Mouse (Mus musculus): ENCODE data around the gene Hdac9. TPM values are rescaled to one million over a fixed set of nuclear protein-coding genes. Genes with fewer than 3 reads are reported as not detected.

Hdac9 gene
- total RNA-seq, 2 experiments from 2014 or later, result 11.8 to 25.2 TPM

DNA sequence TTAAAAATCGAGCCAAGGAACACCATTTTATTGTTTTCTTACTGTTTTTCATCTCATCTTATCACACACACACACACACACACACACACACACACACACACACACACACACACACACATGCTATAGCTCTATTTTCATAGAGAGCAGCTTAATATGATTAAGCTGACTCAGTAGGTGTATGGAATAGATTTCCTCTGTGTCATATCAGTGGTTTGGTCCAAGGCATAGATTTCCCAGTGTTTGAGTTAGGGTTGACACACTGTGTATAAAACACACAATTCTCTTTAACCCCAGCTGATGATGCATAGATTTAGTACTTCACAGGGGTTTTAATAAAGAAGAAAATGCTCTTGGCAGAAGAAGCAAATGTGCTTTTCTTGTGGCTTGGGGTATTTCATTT is 643.1 kb downstream of the Hdac9 start:
- intact Hi-C loops (cut with DNase I), result no loop called here
- DNase-seq, result no peak

DNA sequence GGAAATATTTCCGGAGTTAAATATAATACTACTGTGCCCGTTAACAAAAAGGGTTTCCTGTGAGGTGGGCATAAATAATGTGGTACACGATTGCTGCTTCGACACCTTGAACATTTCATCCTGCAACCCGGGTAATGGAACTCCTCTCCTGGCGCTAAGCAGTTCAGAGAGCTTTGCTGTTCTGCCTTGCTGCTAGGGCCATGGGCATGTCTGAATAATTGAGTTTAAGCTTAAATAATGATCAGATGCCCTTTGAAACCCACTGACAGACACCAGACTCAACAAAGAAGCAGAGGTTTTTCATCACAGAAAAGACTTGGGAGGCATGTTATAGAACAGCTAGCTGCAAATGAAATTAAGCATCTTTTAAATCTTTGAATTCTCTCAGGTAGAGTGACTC is 646.8 kb downstream of the Hdac9 start:
- intact Hi-C loops (cut with DNase I), result no loop called here
- DNase-seq, result no peak

DNA sequence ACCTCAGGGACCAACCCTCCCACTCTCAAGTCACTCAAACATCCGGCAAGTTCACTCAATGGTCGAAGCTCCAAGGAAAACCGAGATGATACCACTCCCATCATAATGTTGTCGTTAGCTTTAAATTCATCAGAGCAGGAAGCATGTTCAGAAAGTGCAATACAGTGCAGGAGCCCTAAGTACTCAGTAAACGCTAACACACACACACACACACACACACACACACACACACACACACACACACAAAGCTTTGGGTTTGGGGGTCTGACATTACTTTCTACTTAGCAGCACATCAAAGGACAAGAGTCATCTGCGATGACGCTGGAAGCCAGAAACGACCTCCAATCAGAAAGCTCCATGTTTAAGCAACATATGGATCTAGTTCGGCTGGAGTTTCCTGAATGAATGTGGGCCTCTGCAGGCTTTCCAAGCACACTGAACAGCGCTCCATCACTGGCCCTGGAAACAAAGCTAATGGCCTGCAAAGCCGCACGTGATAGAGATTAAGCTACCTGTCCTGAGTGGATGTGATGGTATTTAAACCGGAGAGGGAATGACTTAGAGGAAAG is 647.3 kb downstream of the Hdac9 start:
- DNase-seq, result no peak
- intact Hi-C loops (cut with DNase I), result no loop called here

DNA sequence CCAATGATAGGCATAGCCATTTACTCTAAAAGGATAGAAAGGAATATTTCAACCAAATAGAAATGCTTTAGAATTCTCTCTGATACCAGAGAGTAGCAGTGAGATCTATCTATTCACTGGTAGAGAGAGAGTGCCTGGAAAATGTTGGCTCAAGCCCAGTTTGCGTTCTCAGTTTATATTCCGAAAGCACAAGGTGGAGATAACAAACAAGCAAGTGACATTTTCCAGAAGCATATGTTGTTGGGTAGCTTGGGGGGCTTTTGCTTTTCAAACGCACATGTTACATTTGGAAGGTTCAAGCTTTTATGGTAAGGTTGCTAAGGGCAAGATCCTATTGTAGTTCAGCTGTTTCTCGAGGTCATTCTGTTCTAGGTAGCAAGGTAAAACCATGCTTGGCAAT is 657.2 kb downstream of the Hdac9 start:
- intact Hi-C loops (cut with DNase I), result no loop called here
- no peak for DNase-seq

GRCm38 (mm10) chr12:34249160-34249559 is 667.7 kb downstream of the Hdac9 start:
- intact Hi-C loops (cut with DNase I), result no loop called here
- DNase-seq, result no peak

DNA sequence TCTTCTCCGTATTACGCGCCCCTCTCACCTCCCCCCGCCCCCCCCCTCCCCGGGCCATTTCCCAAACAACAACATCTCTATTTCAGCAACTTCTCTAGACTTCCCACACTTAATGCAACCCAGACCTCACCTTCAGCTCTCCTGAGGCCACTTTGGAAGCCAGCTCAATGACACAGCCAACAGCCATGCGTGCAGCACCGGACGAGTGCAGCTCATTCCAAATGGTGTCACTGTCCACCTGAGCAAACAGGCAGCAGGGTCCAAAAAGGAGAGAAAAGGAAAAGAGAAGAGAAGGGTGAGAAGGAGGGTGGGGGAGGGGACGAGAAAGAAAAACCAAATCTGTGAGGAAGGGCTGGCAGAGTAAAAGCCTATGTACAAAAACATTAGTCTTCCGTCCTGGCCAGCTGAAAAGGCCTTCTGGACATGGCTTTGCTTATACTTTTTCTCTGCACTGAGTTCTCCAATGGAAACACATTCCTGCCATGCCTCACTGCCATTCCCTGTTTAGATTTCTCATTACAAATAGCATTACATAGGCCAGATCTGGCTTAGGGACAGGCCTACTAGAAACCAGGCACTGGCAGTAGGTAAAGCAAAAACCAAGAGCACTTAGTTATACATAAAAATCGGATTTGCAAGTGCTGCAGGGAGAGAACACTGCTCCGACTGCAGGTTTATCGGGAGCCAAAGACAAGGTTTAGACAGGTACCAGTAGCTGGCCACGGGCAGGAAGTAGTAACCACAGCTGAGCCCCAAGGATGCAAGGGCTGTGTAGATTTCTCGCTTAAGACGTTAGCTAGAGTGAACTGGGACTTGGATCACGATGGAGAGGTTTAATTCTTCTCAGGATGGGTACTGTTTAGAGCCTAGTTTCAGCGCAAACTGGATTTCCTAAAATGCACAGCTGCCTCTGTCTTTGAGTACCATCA is 668.4 kb downstream of the Hdac9 start:
- DNase-seq, result no peak
- intact Hi-C loops (cut with DNase I), result no loop called here

- intact Hi-C loops (cut with DNase I), result no loop called here
- no peak for DNase-seq
These were observed 678.1 kb downstream of the Hdac9 start for GRCm38 (mm10) chr12:34238796-34239195.

- peak; percentile 10 to 19 for DNase-seq
- intact Hi-C loops (cut with DNase I), result no loop called here
These were observed 685.2 kb downstream of the Hdac9 start for GRCm38 (mm10) chr12:34231621-34232150.

- intact Hi-C loops (cut with DNase I), result no loop called here
These were observed 692.4 kb downstream of the Hdac9 start for GRCm38 (mm10) chr12:34224505-34224904.

DNA sequence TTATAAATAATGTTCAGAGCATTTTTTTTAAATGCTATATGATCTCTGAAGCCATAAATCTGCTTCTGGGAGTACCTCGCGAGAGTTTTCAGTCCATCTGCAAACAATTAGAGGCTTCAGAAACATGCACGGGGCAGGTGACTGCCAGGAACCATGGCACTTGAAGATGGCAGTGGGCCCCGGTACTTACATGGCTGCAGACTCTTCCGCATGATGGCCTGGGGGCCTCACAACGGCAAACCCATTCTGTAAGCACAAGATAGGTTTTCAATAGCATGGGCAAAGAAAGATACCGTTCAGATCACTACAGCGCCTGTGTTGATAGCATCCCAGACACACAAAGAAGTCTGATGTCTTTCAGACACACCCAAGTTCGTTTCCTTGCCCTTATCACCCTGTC is 695.9 kb downstream of the Hdac9 start:
- DNase-seq, result no peak
- intact Hi-C loops (cut with DNase I), result no loop called here

More at GRCm38 (mm10) chr12:34224505-34224904, 692.4 kb downstream of the Hdac9 start:
- DNase-seq, result no peak

DNA sequence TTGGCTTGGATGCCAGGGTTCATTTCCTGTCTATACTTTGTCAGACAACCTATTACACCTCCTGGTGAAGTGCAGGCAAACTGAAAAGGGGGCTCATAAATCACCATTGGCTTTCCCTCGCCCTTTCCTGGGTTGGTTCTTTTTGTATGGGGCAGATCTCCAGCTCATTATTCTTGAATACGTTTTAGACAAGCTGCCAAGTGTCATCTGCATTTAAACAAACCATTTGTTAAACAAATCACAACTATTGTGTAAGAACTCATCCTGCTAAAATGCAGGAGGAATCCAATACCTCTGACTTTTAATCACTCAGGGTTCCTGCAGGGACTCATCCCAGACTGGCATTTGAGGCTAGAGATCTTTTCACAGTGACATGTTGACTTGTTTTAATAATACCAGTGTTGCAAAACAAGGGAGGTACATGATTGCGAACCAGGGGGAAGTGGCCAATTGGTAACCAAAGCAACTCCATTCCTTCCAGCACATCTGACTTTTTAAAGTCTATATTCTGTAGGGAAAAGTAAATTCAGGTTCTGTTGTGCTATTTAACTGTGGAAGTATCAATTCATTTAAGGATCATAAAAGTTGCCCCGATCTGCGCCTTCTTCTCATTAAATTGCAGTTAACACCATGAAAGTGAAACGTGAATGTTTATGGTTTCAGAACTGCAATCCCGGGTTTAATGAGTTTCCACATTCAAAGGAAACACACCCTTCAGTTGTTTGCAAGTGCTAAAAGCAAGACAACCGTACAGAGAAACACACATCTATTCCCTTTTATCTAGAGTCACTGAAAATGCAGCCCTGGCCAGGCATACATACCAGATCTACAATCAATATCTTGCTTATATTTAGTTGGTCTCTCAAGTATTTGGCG is 696.6 kb downstream of the Hdac9 start:
- intact Hi-C loops (cut with DNase I), result no loop called here

DNA sequence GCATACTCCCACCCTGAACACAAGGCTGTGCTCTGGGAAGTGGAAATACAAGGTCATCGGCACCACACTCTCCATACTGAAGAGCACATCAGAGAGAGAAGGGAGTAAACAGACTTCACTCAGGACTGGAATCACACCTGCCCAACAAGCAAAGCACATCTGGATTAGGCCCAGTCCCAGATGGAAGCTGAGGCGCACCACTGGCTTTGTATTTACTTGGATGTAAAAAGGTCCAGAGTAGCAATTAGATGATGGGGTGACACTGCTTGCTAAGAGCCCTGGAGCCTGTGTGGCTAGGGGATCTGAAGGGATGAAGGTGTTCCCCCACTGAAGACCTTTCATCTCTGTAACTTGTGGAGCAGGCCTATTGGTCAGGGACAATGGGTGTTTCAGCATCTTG is 698.3 kb downstream of the Hdac9 start:
- no peak for DNase-seq
- intact Hi-C loops (cut with DNase I), result no loop called here

More for the DNA sequence above, 696.6 kb downstream of the Hdac9 start:
- DNase-seq, result no peak

DNA sequence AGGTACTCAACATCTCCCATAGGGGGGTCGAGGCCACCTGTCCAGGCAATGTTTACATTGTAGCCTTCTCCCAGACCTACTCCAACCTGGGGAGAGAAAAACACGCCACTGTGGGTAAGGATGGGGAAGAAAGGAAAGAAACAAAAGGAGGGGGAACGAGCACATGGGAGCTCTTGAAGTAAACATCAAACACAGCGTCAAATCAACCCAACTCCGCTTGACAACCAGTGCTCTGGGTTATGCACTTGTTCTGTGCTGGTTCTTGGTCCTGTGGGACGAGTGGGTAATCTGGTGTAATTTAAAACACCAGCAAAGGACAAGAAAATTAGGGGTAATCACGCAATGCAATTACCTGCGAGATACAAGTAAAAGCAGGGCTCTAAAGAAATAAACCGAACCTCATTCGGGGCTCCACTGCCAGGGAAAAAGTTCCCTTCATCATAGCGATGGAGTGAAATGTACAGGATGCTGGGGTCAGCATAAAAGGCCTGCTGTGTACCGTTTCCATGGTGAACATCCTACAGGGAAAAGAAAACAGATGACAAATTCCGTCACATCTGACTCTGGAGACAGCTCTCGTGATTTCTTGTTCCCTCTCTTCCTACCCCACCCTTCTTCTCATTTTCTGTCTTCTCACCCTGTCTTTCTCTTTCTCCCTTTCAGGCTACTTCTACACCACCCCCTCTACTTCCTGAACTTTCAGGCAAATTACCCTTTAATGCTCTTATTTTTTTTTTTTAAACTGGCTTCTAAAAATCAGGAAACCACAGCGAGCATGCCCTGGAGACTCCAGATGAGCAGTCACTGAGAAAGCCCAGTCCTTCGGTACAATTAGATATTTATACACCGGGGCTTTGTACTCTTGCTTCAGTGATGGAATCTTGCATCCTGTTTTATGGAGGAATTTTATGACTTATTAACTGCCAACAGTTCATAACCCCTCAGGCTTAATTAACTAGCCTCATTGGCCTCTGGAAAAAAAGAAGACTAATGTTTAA is 701.6 kb downstream of the Hdac9 start:
- intact Hi-C loops (cut with DNase I), result no loop called here
- DNase-seq, result no peak

- DNase-seq, result no peak
- intact Hi-C loops (cut with DNase I), result no loop called here
These were observed 704.7 kb downstream of the Hdac9 start for GRCm38 (mm10) chr12:34212162-34212561.

GRCm38 (mm10) chr12:34201471-34201870 is 715.4 kb downstream of the Hdac9 start:
- intact Hi-C loops (cut with DNase I), result loop anchor here (5.0 kb wide), 2 partner anchors 231 to 456 kb away; no protein-coding TSS in a partner anchor

DNA sequence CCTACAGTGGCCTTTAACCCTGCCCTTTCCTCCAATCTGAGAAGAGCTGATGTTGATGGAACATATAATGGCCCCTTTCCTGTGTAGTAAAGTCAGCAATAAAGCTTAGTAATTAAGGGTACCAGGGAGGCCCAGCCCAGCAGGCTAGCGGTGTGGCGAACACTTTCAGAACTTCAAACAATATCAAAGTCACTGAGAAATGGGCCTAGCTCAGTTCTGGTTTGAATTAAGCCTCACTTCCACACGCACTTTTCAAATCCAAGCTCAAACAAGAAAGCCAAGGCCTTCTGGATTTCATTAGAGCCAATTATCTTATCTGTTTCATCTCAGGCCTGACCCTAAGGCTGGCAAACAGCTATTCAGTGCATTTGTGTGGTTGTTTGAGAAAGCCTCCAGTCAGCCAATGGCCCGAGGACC is 716.9 kb downstream of the Hdac9 start:
- intact Hi-C loops (cut with DNase I), result loop anchor here (5.0 kb wide), 2 partner anchors 232 to 457 kb away; no protein-coding TSS in a partner anchor

More at GRCm38 (mm10) chr12:34201471-34201870, 715.4 kb downstream of the Hdac9 start:
- peak; percentile 17 to 32 for DNase-seq

GRCm38 (mm10) chr12:34195155-34195828 is 721.6 kb downstream of the Hdac9 start:
- DNase-seq, result no peak
- intact Hi-C loops (cut with DNase I), result no loop called here

More for the DNA sequence above, 716.9 kb downstream of the Hdac9 start:
- DNase-seq, result no peak

GRCm38 (mm10) chr12:34194116-34194515 is 722.8 kb downstream of the Hdac9 start:
- intact Hi-C loops (cut with DNase I), result no loop called here
- no peak for DNase-seq

DNA sequence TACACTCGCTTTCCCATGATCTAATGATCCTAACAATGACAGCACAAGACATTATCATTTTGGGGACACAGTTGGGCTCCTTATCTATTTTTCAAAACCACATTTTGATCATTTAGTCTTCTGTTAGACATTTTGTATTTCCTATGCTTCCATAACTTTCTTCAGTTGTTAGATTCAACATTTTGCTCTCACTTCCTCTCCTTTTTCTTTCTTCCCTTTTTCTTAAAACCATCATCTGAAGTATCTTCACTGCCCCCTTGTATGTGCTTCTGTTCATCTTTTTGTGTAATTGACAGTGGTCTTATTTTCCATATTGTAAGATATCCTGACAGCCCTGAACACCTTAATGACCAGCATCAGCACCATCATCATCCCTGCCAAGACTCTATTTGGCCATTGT is 725.6 kb downstream of the Hdac9 start:
- no peak for DNase-seq
- intact Hi-C loops (cut with DNase I), result no loop called here

All from heart, postnatal 10 days (tissue).